Mouse (Mus musculus) myocyte (in vitro differentiated cells): ENCODE measurements around the gene Tmem248. TPM values are rescaled to one million over a fixed set of nuclear protein-coding genes. Genes with fewer than 3 reads are reported as not detected.

ENCODE experiments used
- H3K27me3 ChIP-seq: one replicate; pipeline ENCODE4 v1.6.1; 2011; ENCODE audit not compliant: control insufficient read depth, insufficient read depth, insufficient read length
- H3K36me3 ChIP-seq: one replicate; pipeline ENCODE4 v1.6.1; 2011; ENCODE audit not compliant: control insufficient read depth, insufficient read depth
- H3K4me2 ChIP-seq: one replicate; pipeline ENCODE4 v1.6.1; 2011; ENCODE audit warnings: low read depth, control low read depth
- H3K4me3 ChIP-seq: one replicate; pipeline ENCODE4 v1.5.1; 2011; ENCODE audit warnings: mild to moderate bottlenecking, control low read depth, moderate library complexity
- H3K79me2 ChIP-seq: one replicate; pipeline ENCODE4 v1.6.1; 2011; ENCODE audit not compliant: control insufficient read depth, insufficient read depth
- H3ac ChIP-seq: one replicate; pipeline ENCODE4 v1.6.1; 2011; ENCODE audit not compliant: control insufficient read depth, insufficient read length
- CEBPB ChIP-seq: IDR thresholded peaks from 2 replicates; pipeline ENCODE4 v1.6.1; 2011; ENCODE audit warnings: mild to moderate bottlenecking, moderate library complexity; ENCODE audit not compliant: poor library complexity, insufficient read depth, severe bottlenecking
- E2F4 ChIP-seq: IDR thresholded peaks from one replicate; pipeline ENCODE4 v1.6.1; 2011; ENCODE audit warnings: mild to moderate bottlenecking, control low read depth, moderate library complexity; ENCODE audit not compliant: insufficient read depth
- MAX ChIP-seq: IDR thresholded peaks from one replicate; pipeline ENCODE4 v1.6.1; 2011; ENCODE audit warnings: low read depth, mild to moderate bottlenecking, control low read depth
- MYOD1 ChIP-seq, 3 experiments: IDR thresholded peaks; one replicate each; pipeline ENCODE4 v1.6.1; 2011; ENCODE audit warnings: control low read depth in 2 of 3, low read depth in 2 of 3, mild to moderate bottlenecking in 2 of 3, moderate library complexity in 1 of 3; ENCODE audit not compliant: insufficient read length in 2 of 3, control insufficient read depth in 1 of 3
- MYOG ChIP-seq, 3 experiments: IDR thresholded peaks; one replicate each; pipeline ENCODE4 v1.6.1; 2011; ENCODE audit warnings: control low read depth in 2 of 3, low read depth in 2 of 3, mild to moderate bottlenecking in 2 of 3; ENCODE audit not compliant: insufficient read length in 2 of 3, control insufficient read depth in 1 of 3, insufficient read depth in 1 of 3
- POLR2A ChIP-seq: IDR thresholded peaks from one replicate; pipeline ENCODE4 v1.6.1; 2011; ENCODE audit warnings: low read depth, mild to moderate bottlenecking, control low read depth, moderate library complexity; ENCODE audit not compliant: insufficient read length
- POLR2AphosphoS2 ChIP-seq: IDR thresholded peaks from one replicate; pipeline ENCODE4 v1.6.1; 2011; ENCODE audit warnings: low read depth, control low read depth; ENCODE audit not compliant: insufficient read length
- REST ChIP-seq: IDR thresholded peaks from one replicate; pipeline ENCODE4 v1.6.1; 2011; ENCODE audit warnings: mild to moderate bottlenecking, control low read depth, moderate library complexity; ENCODE audit not compliant: insufficient read depth, insufficient read length
- SRF ChIP-seq: IDR thresholded peaks from one replicate; pipeline ENCODE4 v1.6.1; 2011; ENCODE audit warnings: low read depth; ENCODE audit not compliant: control insufficient read depth, insufficient read length
- TCF12 ChIP-seq: IDR thresholded peaks from one replicate; pipeline ENCODE4 v1.6.1; 2011; ENCODE audit warnings: mild to moderate bottlenecking, control low read depth; ENCODE audit not compliant: poor library complexity, insufficient read depth, severe bottlenecking
- TCF3 ChIP-seq: IDR thresholded peaks from one replicate; pipeline ENCODE4 v1.6.1; 2011; ENCODE audit warnings: low read depth, control low read depth; ENCODE audit not compliant: insufficient read length
- USF1 ChIP-seq: IDR thresholded peaks from one replicate; pipeline ENCODE4 v1.6.1; 2011; ENCODE audit warnings: low read depth, mild to moderate bottlenecking, control low read depth, moderate library complexity
- polyA plus RNA-seq: library from polyadenylated mRNA; unstranded; fragments of >200 nt; fragmentation: generic; extraction: Trizol; gene quantifications from one replicate; pipeline ENCODE4 v1.2.1, GENCODE M21; 2012; ENCODE audit warnings: missing spikeins

The Tmem248 gene
- polyA plus RNA-seq, 1 experiment, result 25.3 TPM

DNA sequence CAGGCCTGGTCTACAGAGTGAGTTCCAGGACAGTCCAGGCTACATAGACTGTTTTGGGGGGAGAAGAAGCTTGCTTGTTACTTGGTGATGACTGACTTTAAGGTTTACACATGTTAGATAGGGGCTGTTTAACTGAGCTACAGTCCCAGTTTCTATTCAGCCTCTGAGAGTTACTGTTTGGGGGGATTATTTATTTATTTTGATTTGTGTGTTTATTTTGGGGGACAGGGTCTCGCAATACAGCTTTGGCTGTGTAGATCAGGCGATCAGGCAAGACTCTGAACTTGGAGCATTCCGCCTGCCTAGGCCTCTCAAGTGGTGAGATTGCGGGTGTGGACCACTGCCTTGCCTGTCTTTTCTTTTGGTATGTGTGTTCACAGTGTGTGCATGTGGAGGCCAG, 43.9 kb upstream of the Tmem248 start:
- Histone ChIP-seq H3K79me2 (peaks cover 58% of the 10 kb centered on the region), H3ac (no peak overlapping the region), H3K4me2 (peak overlapping the region; percentile 95), H3K27me3 (no peaks in the 10 kb centered on the region), H3K36me3 (no peaks in the 10 kb centered on the region), H3K4me3 (peak overlapping the region; percentile 63)
- no peak for TF ChIP-seq POLR2A
- no peak for TF ChIP-seq TCF12
- TF ChIP-seq CEBPB, result no peak
- TF ChIP-seq SRF, result no peak
- no peak for TF ChIP-seq MYOD1 (IDR thresholded peaks at IDR 0.05; ENCODE audit: control insufficient read depth in 1 of 3, insufficient read length in 2 of 3, low read depth in 2 of 3)
- no peak for TF ChIP-seq MYOG (IDR thresholded peaks at IDR 0.05; ENCODE audit: control insufficient read depth in 1 of 3, insufficient read depth in 1 of 3, insufficient read length in 2 of 3, low read depth in 2 of 3)
- TF ChIP-seq REST, result no peak
- TF ChIP-seq TCF3, result no peak
- no peak for TF ChIP-seq E2F4

DNA sequence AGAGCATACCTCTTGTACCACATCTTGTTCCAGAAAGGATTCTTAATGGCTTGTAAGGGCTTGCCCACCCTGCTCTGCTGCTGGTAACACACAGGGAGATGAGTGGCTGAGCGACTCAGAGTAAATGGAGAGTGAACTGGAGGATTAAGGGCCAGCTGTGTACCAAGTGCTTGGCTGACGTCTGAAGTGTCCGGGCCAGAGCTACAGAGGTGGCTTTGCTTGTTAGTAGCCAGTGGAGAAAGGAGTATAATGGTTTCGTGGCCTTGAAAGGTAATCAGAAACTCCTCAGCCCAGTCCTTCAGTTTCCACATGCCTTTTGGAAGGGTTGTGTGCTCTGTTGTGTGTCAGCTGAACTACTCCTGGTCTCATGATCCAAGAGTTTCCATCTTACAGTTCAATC, 39.0 kb upstream of the Tmem248 start:
- Histone ChIP-seq H3K4me2 (no peak overlapping the region), H3K36me3 (no peaks in the 10 kb centered on the region), H3ac (no peak overlapping the region), H3K79me2 (peaks cover 99% of the 10 kb centered on the region), H3K4me3 (no peak overlapping the region), H3K27me3 (no peaks in the 10 kb centered on the region)
- TF ChIP-seq POLR2A (no peak), SRF (no peak), TCF12 (no peak)

DNA sequence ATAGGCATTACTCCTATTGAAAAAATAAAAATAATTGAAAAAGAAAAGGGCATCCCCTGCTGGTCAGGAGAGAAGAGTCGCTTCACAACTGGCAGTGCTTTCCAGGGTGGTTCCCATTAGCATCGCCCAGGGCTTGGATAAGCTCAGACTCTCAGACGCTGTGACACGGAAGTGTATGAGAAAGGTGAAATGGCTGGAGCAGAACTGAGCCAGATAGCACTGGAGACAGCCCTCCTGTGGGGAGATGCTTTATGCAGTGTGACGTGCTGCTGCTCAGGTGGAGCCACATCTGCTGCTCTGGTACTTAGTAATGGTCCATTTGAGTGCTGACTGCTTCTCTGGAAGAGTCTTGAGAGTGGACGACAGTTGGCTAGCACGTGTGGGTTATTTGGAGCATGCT, 36.5 kb upstream of the Tmem248 start:
- Histone ChIP-seq H3K27me3 (no peaks in the 10 kb centered on the region), H3K4me2 (no peak overlapping the region), H3K4me3 (no peak overlapping the region), H3K36me3 (no peaks in the 10 kb centered on the region), H3ac (no peak overlapping the region), H3K79me2 (peaks cover 99% of the 10 kb centered on the region)
- TF ChIP-seq MAX (no peak), USF1 (no peak), CEBPB (no peak), E2F4 (no peak), POLR2A (no peak), MYOD1 (IDR thresholded peaks at IDR 0.05; ENCODE audit: control insufficient read depth in 1 of 3, insufficient read length in 2 of 3, low read depth in 2 of 3) (no peak), SRF (no peak), MYOG (IDR thresholded peaks at IDR 0.05; ENCODE audit: control insufficient read depth in 1 of 3, insufficient read depth in 1 of 3, insufficient read length in 2 of 3, low read depth in 2 of 3) (no peak), TCF12 (no peak), REST (no peak), POLR2AphosphoS2 (no peak)

DNA sequence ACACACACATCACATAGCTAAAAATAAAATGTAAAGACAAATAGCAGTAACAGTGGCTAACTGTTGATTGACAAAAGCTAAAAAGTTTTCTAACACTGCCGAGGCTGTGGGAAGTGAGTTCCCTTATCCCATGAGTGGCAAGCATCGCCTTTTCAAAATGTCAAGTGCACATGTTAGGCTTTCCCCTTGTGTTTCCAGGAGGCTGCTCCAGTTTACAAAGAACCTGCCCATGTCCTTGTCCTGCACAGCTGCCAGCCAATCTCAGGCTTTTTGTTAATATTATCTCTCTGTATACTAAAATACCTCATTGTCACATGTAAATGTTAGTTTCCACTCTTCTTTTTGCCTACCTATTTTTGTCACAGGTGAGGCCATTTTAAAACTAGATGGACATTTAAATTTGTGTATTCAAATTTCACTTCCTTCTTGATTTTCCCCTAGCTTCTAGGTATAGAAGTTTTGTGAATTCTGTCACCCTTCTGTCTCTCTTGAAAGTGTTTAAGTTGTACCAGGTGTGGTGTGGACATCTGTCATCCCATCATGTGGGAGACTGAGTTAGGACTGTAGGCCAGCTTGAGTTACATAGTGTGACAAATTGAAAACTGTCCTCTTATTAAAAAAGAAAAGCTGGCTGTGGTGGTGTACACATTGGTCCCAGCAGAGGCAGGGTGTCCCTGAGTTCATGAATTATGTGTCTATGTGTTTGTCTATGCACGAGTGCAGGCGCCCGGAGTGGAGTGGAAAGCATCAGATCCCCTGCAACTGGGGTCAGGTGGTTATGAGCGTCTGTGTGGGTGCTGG, 34.9 kb upstream of the Tmem248 start:
- Histone ChIP-seq H3K4me2 (no peak overlapping the region), H3ac (no peak overlapping the region), H3K27me3 (no peaks in the 10 kb centered on the region), H3K36me3 (no peaks in the 10 kb centered on the region), H3K4me3 (no peak overlapping the region), H3K79me2 (peaks cover 97% of the 10 kb centered on the region)
- no peak for TF ChIP-seq POLR2A
- no peak for TF ChIP-seq TCF12
- no peak for TF ChIP-seq SRF
- TF ChIP-seq E2F4, result no peak
- TF ChIP-seq TCF3, result no peak
- no peak for TF ChIP-seq CEBPB
- TF ChIP-seq MYOD1 (IDR thresholded peaks at IDR 0.05; ENCODE audit: control insufficient read depth in 1 of 3, insufficient read length in 2 of 3, low read depth in 2 of 3), result no peak
- no peak for TF ChIP-seq USF1
- no peak for TF ChIP-seq MYOG (IDR thresholded peaks at IDR 0.05; ENCODE audit: control insufficient read depth in 1 of 3, insufficient read depth in 1 of 3, insufficient read length in 2 of 3, low read depth in 2 of 3)
- no peak for TF ChIP-seq REST
- no peak for TF ChIP-seq POLR2AphosphoS2
- TF ChIP-seq MAX, result no peak

DNA sequence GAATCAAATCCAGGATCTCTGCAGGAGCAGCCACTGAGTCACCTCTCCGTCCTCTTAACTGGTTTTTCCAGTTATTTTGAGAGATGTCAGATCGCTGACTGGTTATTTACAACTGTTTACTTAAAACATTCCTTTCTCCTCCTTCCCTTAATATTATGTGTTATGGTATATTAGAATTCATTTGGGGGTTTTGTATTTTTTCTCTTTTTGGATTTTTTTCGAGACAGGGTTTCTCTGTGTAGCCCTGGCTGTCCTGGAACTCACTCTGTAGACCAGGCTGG, 34.4 kb upstream of the Tmem248 start:
- no peak overlapping the region for H3K4me2 ChIP-seq

More for the DNA sequence above, 34.4 kb upstream of the Tmem248 start:
- no peak overlapping the region for H3ac ChIP-seq
- TF ChIP-seq CEBPB (no peak), POLR2A (no peak), MAX (no peak), POLR2AphosphoS2 (no peak), E2F4 (no peak), USF1 (no peak), REST (no peak), MYOD1 (IDR thresholded peaks at IDR 0.05; ENCODE audit: control insufficient read depth in 1 of 3, insufficient read length in 2 of 3, low read depth in 2 of 3) (no peak), TCF12 (no peak), MYOG (IDR thresholded peaks at IDR 0.05; ENCODE audit: control insufficient read depth in 1 of 3, insufficient read depth in 1 of 3, insufficient read length in 2 of 3, low read depth in 2 of 3) (no peak), SRF (no peak), TCF3 (no peak)
- no peaks in the 10 kb centered on the region for H3K36me3 ChIP-seq
- no peaks in the 10 kb centered on the region for H3K27me3 ChIP-seq
- peaks cover 95% of the 10 kb centered on the region for H3K79me2 ChIP-seq
- no peak overlapping the region for H3K4me3 ChIP-seq
